Mouse (Mus musculus): ENCODE measurements at regions not wholly inside any gene's neighbourhood (a gene's known extent, or its start where the extent isn't known, plus 50 kb on each side); places are given as distances from the start of the nearest gene placed in this dataset.
"Not testable (repeated sequence)": the region's sequence is repeated elsewhere in the genome, so short reads cannot be mapped to it uniquely, and the experiment has no call there.

DNA sequence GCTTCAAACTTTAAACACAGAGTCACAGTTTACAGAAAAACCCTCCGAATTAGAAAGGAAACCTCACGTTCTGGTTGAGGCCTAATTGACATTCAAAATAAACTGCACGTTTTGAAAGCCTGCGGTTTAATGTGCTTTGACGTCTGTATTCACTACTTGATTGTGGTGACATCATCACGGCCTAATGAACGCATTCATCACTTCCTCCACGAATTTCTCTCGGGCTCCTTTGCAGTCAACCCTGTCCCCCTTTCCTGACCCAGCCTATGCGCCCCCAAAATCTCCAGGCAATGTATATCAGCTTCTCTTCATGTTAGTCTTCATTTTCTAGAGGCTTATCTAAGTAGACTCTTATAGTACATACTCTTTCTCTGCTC lies 71.6 kb upstream of the Slc1a3 start:
- no peak for ATAC-seq
- no peaks in the 10 kb centered on the region for H3K9me3 ChIP-seq (ENCODE audit: control insufficient read depth)
- TF ChIP-seq CTCF (IDR thresholded peaks at IDR 0.05; ENCODE audit: low read depth), result no peak
- H3K36me3 ChIP-seq (ENCODE audit: control insufficient read depth, insufficient read depth), result no peaks in the 10 kb centered on the region
- no peak overlapping the region for H3K4me3 ChIP-seq (ENCODE audit: low read depth, low read length)
- H3K4me2 ChIP-seq (replicated peaks; ENCODE audit: low read depth), result no peak overlapping the region
- H3K27me3 ChIP-seq (replicated peaks; ENCODE audit: control insufficient read depth, insufficient read depth, low read length), result no peaks in the 10 kb centered on the region
- H3K4me1 ChIP-seq (replicated peaks; ENCODE audit: control insufficient read depth, insufficient read depth, low read length), result no peaks in the 10 kb centered on the region
- 86% methylated on average over 10 of the region's 10 CpGs for WGBS
- H3K9ac ChIP-seq (ENCODE audit: low read depth, low read length), result no peak overlapping the region
- H3K27ac ChIP-seq (ENCODE audit: low read depth, low read length), result no peak overlapping the region

DNA sequence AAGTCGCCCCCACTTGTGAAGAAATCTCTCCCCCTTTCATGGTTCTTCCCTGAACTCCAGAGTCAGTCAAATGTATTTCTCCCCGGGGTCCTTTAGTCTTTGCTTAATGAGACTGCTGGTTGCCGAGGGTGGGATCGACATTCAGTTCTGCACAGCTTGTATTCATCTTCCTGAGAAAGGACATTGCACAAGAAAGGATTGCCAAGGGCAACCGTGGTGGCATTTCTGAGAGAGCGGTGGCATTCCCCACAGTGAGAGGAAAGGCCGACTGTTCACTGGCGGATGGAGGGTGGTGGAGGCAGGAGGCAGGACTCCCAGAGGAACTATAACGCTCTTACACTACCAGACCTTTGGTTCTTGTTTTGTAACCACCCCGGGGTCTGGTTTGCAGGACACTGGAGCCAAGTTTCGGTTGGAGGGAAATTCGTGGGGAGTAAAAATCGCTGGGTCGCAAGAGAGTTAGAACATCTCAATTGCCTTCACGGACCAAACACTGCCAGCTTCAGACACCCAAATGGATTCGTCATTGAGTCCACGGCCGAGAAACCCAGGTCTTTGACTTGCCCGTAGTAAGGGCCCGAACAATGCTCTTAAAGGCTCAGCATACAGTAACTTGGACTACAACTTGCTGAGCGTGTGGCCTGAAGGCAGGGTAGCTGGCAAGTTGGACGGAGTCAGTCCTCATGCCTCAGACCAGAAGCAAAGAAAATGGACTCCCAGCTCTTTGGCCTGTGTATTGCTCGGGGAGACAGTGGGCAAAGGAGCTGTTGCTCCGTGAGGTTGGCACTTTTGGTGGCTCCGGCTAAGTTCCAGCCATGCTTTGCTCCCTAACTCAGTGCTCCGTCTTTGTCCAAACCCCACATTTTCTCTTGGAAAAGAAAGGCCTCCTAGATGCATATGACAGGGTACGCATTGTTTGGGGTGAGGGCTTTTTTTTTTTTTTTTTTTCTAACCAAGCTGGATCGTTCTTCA lies 70.9 kb upstream of the Slc1a3 start:
- 93% methylated on average over 28 of the region's 28 CpGs for WGBS
- no peak for ATAC-seq
- no peak for TF ChIP-seq CTCF (IDR thresholded peaks at IDR 0.05; ENCODE audit: low read depth)

DNA sequence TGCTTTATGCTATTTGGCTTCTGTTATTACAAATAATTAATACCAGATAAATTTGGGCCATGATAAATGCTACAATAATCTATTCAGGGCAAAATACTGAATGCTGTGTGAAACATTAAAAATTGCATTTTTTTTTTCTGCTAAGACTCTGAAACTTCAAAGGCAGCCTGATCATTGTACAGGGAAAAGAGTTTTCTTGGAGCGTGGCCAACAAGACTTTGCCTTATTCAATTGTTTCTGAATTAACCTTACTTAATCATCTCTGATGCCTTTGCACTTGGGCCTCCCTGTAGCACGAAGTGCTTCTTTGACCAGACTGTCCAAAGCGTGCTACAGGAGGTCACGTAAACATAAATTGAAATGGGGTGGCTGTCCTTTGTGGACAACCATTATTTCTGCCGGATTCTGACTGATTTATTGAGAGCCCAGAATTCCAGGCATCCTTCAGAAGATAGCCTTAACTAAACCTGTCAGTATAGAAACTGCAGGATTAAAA lies 69.9 kb upstream of the Slc1a3 start:
- no peaks in the 10 kb centered on the region for H3K27me3 ChIP-seq (replicated peaks; ENCODE audit: control insufficient read depth, insufficient read depth, low read length)
- H3K4me1 ChIP-seq (replicated peaks; ENCODE audit: control insufficient read depth, insufficient read depth, low read length), result no peaks in the 10 kb centered on the region
- no peak overlapping the region for H3K4me2 ChIP-seq (replicated peaks; ENCODE audit: low read depth)
- ATAC-seq, result no peak
- no peak for TF ChIP-seq CTCF (IDR thresholded peaks at IDR 0.05; ENCODE audit: low read depth)
- no peaks in the 10 kb centered on the region for H3K36me3 ChIP-seq (ENCODE audit: control insufficient read depth, insufficient read depth)
- no peak overlapping the region for H3K4me3 ChIP-seq (ENCODE audit: low read depth, low read length)
- WGBS, result 59% methylated on average over 5 of the region's 5 CpGs
- no peak overlapping the region for H3K9ac ChIP-seq (ENCODE audit: low read depth, low read length)
- no peaks in the 10 kb centered on the region for H3K9me3 ChIP-seq (ENCODE audit: control insufficient read depth)
- no peak overlapping the region for H3K27ac ChIP-seq (ENCODE audit: low read depth, low read length)

More for the DNA sequence above, 70.9 kb upstream of the Slc1a3 start:
- Histone ChIP-seq H3K9me3 (ENCODE audit: control insufficient read depth) (no peaks in the 10 kb centered on the region), H3K27ac (ENCODE audit: low read depth, low read length) (no peak overlapping the region), H3K4me3 (ENCODE audit: low read depth, low read length) (no peak overlapping the region), H3K36me3 (ENCODE audit: control insufficient read depth, insufficient read depth) (no peaks in the 10 kb centered on the region), H3K27me3 (replicated peaks; ENCODE audit: control insufficient read depth, insufficient read depth, low read length) (no peaks in the 10 kb centered on the region), H3K4me2 (replicated peaks; ENCODE audit: low read depth) (no peak overlapping the region), H3K4me1 (replicated peaks; ENCODE audit: control insufficient read depth, insufficient read depth, low read length) (no peaks in the 10 kb centered on the region), H3K9ac (ENCODE audit: low read depth, low read length) (no peak overlapping the region)

DNA sequence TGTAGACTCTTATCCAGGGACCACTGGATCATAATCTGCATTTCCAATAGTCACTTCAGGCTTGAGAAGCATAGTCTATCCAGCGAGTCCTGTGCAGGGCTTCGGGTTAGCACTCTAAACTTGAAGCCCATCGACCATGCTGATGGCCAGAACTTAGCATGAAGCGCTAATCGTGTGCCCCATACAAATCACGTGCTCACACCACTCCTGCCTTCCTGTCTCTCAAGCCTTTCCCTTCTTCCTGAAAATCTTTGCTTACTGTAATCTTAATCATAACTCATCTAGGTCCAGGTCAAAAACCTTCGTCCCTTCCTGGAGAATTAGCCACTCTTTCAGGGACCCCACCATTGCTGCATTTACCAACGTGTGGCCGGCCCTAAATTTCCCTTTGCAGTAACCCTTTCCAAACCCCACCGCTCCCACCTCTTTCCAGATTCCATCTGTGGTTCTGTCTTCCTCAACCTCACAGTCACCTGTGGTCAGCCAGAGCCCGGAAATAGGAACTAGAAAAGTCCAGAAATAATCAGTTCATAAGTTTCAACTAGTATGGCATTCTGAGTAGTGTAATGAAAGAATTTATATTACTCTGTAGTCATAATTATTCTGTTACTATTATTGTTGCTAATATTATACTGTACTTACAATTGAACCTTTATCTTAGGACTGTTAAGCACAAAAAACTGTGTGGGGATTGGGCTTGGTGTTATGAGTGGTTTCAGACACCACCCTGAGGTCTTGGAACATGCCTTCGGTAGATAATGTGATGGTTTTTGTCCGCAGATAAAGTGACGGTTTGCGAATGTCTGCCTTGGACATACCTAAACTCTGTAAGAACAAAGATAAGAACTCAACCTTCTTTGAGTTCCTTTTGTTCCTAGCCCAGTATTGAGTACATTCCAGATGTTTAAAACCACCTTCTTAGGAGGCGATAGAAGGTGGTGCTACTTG lies 57.3 kb upstream of the Slc1a3 start:
- H3K9me3 ChIP-seq (ENCODE audit: control insufficient read depth), result no peaks in the 10 kb centered on the region
- H3K9ac ChIP-seq (ENCODE audit: low read depth, low read length), result no peak overlapping the region
- no peak overlapping the region for H3K27ac ChIP-seq (ENCODE audit: low read depth, low read length)
- H3K4me2 ChIP-seq (replicated peaks; ENCODE audit: low read depth), result no peak overlapping the region
- no peaks in the 10 kb centered on the region for H3K36me3 ChIP-seq (ENCODE audit: control insufficient read depth, insufficient read depth)
- H3K4me3 ChIP-seq (ENCODE audit: low read depth, low read length), result no peak overlapping the region
- ATAC-seq, result no peak
- 86% methylated on average over 16 of the region's 16 CpGs for WGBS
- H3K27me3 ChIP-seq (replicated peaks; ENCODE audit: control insufficient read depth, insufficient read depth, low read length), result no peaks in the 10 kb centered on the region
- H3K4me1 ChIP-seq (replicated peaks; ENCODE audit: control insufficient read depth, insufficient read depth, low read length), result no peaks in the 10 kb centered on the region
- no peak for TF ChIP-seq CTCF (IDR thresholded peaks at IDR 0.05; ENCODE audit: low read depth)

DNA sequence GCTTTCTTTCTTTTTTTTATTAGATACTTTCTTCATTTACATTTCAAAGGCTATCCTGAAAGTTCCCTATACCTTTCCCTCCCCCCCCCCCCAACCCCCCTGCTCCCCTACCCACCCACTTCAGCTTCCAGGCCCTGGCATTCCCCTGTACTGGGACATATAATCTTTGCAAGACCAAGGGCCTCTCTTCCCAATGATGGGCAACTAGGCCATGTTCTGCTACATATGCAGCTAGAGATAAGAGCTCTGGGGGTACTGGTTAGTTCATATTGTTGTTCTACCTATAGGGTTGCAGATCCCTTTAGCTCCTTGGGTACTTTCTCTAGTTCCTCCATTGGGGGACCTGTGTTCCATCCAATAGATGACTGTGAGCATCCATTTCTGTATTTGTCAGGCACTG lies 55.6 kb upstream of the Slc1a3 start:
- ATAC-seq; H3K4me3 ChIP-seq (ENCODE audit: low read depth, low read length); H3K36me3 ChIP-seq (ENCODE audit: control insufficient read depth, insufficient read depth); H3K9me3 ChIP-seq (ENCODE audit: control insufficient read depth); H3K9ac ChIP-seq (ENCODE audit: low read depth, low read length); H3K27me3 ChIP-seq (replicated peaks; ENCODE audit: control insufficient read depth, insufficient read depth, low read length); H3K4me2 ChIP-seq (replicated peaks; ENCODE audit: low read depth); H3K4me1 ChIP-seq (replicated peaks; ENCODE audit: control insufficient read depth, insufficient read depth, low read length); H3K27ac ChIP-seq (ENCODE audit: low read depth, low read length): not testable (repeated sequence)

DNA sequence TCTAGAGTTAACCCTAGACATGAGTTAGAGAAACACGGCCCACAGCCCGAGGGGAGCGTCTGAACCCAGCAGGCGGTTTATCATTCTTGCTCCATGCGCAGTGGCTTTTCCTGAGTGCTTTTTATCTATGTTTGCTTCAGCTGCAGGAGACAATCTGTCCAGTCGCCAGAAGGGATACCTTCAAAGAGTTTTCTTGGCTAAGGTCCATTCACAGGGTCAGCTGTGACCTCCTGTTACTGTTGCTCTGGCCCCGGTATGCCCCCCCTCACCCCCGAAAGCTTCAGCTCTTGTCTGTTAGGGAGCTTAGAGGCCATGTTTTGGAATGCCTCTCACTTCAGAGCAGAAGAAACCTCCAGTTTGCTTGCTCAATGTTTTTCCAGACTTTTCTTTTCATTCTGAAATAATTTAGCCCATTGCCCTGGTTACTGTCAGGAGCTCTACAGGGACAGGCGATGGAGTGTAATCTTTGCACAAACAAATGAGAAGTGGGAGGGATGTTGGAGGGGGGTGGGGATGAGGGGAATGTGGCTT lies 51.2 kb upstream of the Slc1a3 start:
- H3K4me2 ChIP-seq (replicated peaks; ENCODE audit: low read depth), result no peak overlapping the region
- 38% methylated on average over 9 of the region's 9 CpGs for WGBS
- no peak for TF ChIP-seq CTCF (IDR thresholded peaks at IDR 0.05; ENCODE audit: low read depth)
- H3K4me1 ChIP-seq (replicated peaks; ENCODE audit: control insufficient read depth, insufficient read depth, low read length), result no peaks in the 10 kb centered on the region
- H3K36me3 ChIP-seq (ENCODE audit: control insufficient read depth, insufficient read depth), result no peaks in the 10 kb centered on the region
- no peaks in the 10 kb centered on the region for H3K27me3 ChIP-seq (replicated peaks; ENCODE audit: control insufficient read depth, insufficient read depth, low read length)
- ATAC-seq, result no peak
- H3K9me3 ChIP-seq (ENCODE audit: control insufficient read depth), result no peaks in the 10 kb centered on the region
- H3K4me3 ChIP-seq (ENCODE audit: low read depth, low read length), result no peak overlapping the region
- no peak overlapping the region for H3K9ac ChIP-seq (ENCODE audit: low read depth, low read length)
- H3K27ac ChIP-seq (ENCODE audit: low read depth, low read length), result no peak overlapping the region

Measured in intestine, postnatal 0 days (tissue).